Mouse (Mus musculus) splenic B cell, adult 2 months (primary cell): Measurements from ENCODE around the gene Gm20696.

Experiments
- DNase-seq: peaks from one replicate; pipeline ENCODE4 v3.0.0-alpha.2; 2011; ENCODE audit warnings: low read depth, low spot score
- H3K27me3 ChIP-seq: 2 replicates; pipeline ENCODE4 v1.6.1; 2012; ENCODE audit warnings: mild to moderate bottlenecking, low read length, moderate library complexity, mixed read lengths; ENCODE audit not compliant: control insufficient read depth, poor library complexity, insufficient read depth, severe bottlenecking
- H3K36me3 ChIP-seq: 2 replicates; pipeline ENCODE4 v1.6.1; 2012; ENCODE audit warnings: mild to moderate bottlenecking, low read length, moderate library complexity, mixed read lengths; ENCODE audit not compliant: control insufficient read depth, poor library complexity, insufficient read depth, severe bottlenecking

Gm20696 gene

DNA sequence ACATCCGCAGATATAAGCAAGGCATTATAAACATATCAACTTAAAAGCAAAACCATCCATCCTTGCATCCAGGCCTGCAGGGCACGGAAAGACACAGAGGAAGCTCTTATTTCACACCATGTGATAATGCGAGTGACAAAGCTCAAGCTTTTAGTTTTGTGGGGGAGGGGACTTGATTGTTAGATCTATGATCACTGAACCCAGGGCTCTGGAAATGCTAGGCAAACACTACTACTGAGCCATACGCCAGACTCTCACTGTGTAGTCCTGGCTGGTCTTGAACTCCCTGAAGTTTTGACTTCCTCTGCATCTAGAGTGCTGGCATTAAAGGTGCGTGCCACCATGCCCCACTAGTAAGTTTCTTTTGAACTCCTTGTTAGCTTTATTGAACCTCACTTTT is 408.3 kb downstream of the Gm20696 start:
- peak; percentile 58 for DNase-seq
- peaks cover 14% of the 10 kb centered on the region for H3K36me3 ChIP-seq
- H3K27me3 ChIP-seq = no peaks in the 10 kb centered on the region

DNA sequence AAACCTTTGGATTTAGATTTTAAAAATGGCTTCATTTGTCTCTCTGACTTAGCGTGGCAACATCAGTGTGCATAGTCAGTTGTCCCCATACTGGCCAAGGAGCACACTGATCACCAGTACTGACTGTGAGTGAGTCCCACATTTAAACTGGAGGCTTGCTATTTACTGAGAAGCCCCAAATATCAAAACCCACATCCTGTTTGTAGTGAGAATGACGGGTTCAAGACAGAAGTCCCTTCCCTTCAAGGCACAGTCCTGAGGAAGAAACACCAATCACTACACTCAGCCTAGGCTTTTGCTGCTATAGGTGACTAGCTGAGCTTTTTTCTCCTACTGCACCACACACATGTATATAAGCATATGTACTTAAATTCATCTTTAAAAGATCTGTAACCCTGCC is 408.9 kb downstream of the Gm20696 start:
- H3K36me3 ChIP-seq = peaks cover 14% of the 10 kb centered on the region
- peak; percentile 50 for DNase-seq
- H3K27me3 ChIP-seq = no peaks in the 10 kb centered on the region

- Histone ChIP-seq H3K27me3 (no peaks in the 10 kb centered on the region), H3K36me3 (peaks cover 6% of the 10 kb centered on the region)
- no peak for DNase-seq
Measured at GRCm38 (mm10) chr6:99253331-99253730, 413.3 kb downstream of the Gm20696 start.

DNA sequence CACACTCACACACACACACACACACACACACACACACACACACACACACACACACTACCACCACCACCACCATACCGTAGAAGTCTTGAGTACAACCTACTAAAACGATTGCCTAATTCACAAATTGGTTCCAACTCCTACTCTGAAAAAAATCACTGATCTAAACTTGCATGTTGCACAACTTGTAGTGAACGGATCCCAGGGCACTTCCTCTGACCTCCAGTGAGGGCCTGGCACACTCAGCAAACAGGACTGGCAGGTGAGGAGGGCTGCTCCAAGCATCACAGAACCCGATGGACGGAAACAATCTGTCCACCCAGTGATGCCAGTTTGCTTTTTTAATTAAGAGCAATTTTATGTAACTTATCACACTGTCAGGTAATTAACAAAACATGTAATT is 413.8 kb downstream of the Gm20696 start:
- no peak for DNase-seq
- Histone ChIP-seq H3K36me3 (peaks cover 6% of the 10 kb centered on the region), H3K27me3 (no peaks in the 10 kb centered on the region)

GRCm38 (mm10) chr6:99251924-99252323 is 414.7 kb downstream of the Gm20696 start:
- no peaks in the 10 kb centered on the region for H3K27me3 ChIP-seq
- peak; percentile 52 for DNase-seq
- H3K36me3 ChIP-seq = peaks cover 8% of the 10 kb centered on the region

DNA sequence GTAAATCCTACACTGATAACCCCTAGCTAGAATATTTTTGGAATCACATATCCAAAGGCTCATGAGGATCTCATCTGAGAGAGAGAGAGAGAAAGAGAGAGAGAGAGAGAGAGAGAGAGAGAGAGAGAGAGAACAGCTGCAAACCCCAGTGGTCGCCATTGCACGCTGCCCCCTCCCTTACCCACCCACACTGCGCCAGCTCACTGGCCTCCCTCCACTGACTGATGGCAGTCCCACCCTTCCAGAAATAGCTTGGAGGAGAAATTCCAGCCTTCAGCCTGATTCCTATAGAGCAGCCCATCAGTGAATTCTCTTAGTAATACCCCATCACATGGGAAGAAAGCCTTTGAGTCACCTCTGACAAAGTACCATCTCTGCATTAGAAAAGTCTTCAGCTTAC is 415.4 kb downstream of the Gm20696 start:
- peaks cover 5% of the 10 kb centered on the region for H3K36me3 ChIP-seq
- H3K27me3 ChIP-seq = no peaks in the 10 kb centered on the region
- no peak for DNase-seq

DNA sequence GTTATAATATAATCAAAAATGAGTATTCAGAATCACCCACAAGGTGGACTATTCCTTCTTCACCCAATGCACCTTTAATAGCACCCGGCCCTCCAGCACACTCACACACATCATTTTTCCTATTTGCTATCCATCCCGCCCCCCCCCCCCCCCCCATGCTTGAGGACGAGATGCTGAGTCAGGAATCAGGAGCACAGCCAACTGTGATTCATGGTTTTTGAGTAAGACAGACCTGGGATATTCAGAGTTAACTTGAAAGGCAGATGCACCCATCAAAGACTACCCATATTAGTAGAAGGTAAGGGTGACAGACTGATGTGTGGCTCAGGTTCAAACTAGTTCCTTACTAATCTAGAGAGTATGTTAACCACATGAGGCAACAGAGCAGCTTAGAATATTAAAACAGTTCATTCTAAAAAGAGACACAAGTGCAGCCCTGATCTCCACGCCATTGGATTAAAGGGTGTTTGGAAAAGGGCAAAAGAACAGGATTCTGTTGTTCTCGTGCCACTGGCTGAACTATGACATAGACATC is 417.0 kb downstream of the Gm20696 start:
- no peak for DNase-seq
- peaks cover 5% of the 10 kb centered on the region for H3K36me3 ChIP-seq
- no peaks in the 10 kb centered on the region for H3K27me3 ChIP-seq

GRCm38 (mm10) chr6:99248396-99248795 is 418.2 kb downstream of the Gm20696 start:
- peak; percentile 73 for DNase-seq
- Histone ChIP-seq H3K36me3 (peaks cover 3% of the 10 kb centered on the region), H3K27me3 (no peaks in the 10 kb centered on the region)

DNA sequence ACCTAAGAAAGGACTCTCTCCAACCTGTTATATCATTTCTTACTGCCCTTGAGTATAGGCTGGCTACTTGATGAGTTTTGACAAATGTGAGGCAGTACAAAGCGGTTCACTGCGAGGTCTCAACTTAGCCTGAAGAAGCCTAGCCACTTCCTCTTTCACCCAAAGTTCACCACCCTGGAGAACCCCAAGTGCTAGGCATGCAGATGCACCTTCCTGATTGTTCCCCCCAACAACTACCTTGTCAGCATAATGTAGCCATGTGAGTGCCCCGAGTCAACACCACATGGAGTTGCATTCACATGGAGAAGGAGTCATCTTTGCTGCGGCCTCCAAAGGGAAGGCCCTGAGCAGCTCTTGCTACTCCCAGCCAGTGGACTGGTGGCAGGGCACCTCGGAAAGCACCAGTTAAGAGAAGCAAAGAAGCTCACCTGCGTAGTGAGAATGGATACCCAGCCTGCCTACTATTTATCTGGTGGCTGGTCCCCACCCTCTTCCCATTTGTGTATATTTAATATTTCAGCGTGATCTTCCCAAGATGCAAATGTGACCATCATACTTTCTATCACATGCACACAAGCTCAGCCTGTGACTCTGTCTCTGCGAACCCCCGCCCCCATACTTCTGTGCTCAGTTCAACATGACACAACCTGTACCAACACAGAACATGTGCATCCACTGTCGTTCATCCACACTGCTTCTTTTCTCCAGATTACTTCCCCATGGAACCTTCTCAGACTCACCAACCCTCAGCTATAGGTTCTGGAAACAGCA is 424.8 kb downstream of the Gm20696 start:
- peak; percentile 85 for DNase-seq
- H3K27me3 ChIP-seq = no peaks in the 10 kb centered on the region
- peaks cover 7% of the 10 kb centered on the region for H3K36me3 ChIP-seq

DNA sequence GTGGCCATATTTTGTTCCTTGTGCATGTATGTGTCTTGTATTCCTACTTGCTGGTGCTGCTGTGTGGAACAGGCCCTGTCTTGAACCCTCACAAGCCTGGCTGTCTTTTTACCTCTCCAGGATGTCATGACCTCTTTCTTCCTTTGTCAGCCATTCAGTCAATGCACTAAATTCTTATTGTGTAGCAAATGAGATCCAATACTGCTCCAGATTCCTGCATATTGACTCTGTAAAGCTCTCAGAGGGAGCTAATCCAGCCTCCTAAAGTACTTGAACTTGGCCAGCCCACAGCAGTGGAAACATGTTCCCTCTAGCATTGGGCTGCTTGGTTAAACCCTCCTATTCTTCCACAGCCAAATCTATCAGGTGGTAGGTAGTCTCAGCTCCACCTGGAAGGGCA is 425.8 kb downstream of the Gm20696 start:
- H3K36me3 ChIP-seq = peaks cover 7% of the 10 kb centered on the region
- DNase-seq = no peak
- no peaks in the 10 kb centered on the region for H3K27me3 ChIP-seq

GRCm38 (mm10) chr6:99235588-99235987 is 431.0 kb downstream of the Gm20696 start:
- no peak for DNase-seq
- Histone ChIP-seq H3K36me3 (peaks cover 23% of the 10 kb centered on the region), H3K27me3 (no peaks in the 10 kb centered on the region)

DNA sequence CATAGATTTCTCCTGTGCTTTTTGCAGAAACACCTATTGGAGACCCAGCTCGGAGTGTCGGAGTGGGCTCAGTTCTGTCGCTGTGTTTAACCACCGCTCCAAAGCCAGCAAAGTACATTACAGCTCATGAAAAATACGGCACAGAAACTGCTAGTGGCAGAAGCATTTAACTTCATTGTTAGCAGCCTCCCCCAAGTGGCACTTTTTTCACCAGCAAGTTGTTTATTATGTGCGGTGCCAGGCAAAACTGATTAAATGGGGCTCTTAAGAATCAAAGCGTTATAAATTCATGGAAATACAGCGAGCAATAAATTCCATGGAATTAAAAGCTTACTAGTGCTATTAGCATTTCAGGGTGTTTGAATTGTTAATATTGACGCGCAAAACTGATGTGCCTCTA is 433.2 kb downstream of the Gm20696 start:
- Histone ChIP-seq H3K27me3 (no peaks in the 10 kb centered on the region), H3K36me3 (peaks cover 22% of the 10 kb centered on the region)
- DNase-seq = no peak

- peaks cover 10% of the 10 kb centered on the region for H3K36me3 ChIP-seq
Measured at GRCm38 (mm10) chr6:99228336-99228870, 438.2 kb downstream of the Gm20696 start.

GRCm38 (mm10) chr6:99221147-99221546 is 445.4 kb downstream of the Gm20696 start:
- no peak for DNase-seq

More at GRCm38 (mm10) chr6:99228336-99228870, 438.2 kb downstream of the Gm20696 start:
- no peak for DNase-seq
- H3K27me3 ChIP-seq = no peaks in the 10 kb centered on the region

GRCm38 (mm10) chr6:99220472-99220871 is 446.1 kb downstream of the Gm20696 start:
- DNase-seq = peak; percentile 41

More at GRCm38 (mm10) chr6:99221147-99221546, 445.4 kb downstream of the Gm20696 start:
- H3K27me3 ChIP-seq = no peaks in the 10 kb centered on the region
- H3K36me3 ChIP-seq = peaks cover 2% of the 10 kb centered on the region

More at GRCm38 (mm10) chr6:99220472-99220871, 446.1 kb downstream of the Gm20696 start:
- H3K27me3 ChIP-seq = no peaks in the 10 kb centered on the region
- H3K36me3 ChIP-seq = peaks cover 2% of the 10 kb centered on the region
